Mouse (Mus musculus) kidney, adult 2 months (tissue): ENCODE measurements at regions not wholly inside any gene's neighbourhood (a gene's known extent, or its start where the extent isn't known, plus 50 kb on each side); places are given as distances from the start of the nearest gene placed in this dataset.

Experiments
- DNase-seq: peaks from one replicate; pipeline ENCODE4 v3.0.0; 2021
- H3K27ac ChIP-seq: fragments of 200-500 bp; 2 replicates; pipeline ENCODE4 v1.5.1; 2012; ENCODE audit warnings: low read depth, low read length, control low read depth, inconsistent platforms; ENCODE audit not compliant: insufficient read depth
- H3K27me3 ChIP-seq: fragments of 200-500 bp; replicated peaks from 2 replicates; pipeline ENCODE4 v1.6.1; 2012; ENCODE audit warnings: mild to moderate bottlenecking, moderate library complexity, low read length, inconsistent platforms; ENCODE audit not compliant: control insufficient read depth, insufficient read depth
- H3K36me3 ChIP-seq: fragments of 200-500 bp; 2 replicates; pipeline ENCODE4 v1.6.1; 2012; ENCODE audit warnings: mild to moderate bottlenecking, moderate library complexity, low read length, inconsistent platforms; ENCODE audit not compliant: control insufficient read depth, insufficient read depth
- H3K4me1 ChIP-seq: fragments of 200-500 bp; 2 replicates; pipeline ENCODE4 v1.6.1; 2011; ENCODE audit warnings: low read length; ENCODE audit not compliant: control insufficient read depth, insufficient read depth
- H3K4me3 ChIP-seq: fragments of 200-500 bp; 2 replicates; pipeline ENCODE4 v1.5.1; 2011; ENCODE audit warnings: mild to moderate bottlenecking, low read depth, low read length, control low read depth; ENCODE audit not compliant: insufficient read depth
- CTCF ChIP-seq: fragments of 200-500 bp; conservative IDR thresholded peaks from 2 replicates; pipeline ENCODE4 v1.5.1; 2011; ENCODE audit warnings: low read depth, mild to moderate bottlenecking, control low read depth, low read length, moderate library complexity, mixed read lengths; ENCODE audit not compliant: insufficient read depth, insufficient read length
- POLR2A ChIP-seq: fragments of 200-500 bp; IDR thresholded peaks from one replicate; pipeline ENCODE4 v1.6.1; 2011; ENCODE audit warnings: low read depth, low read length, control low read depth
- WGBS: fragments of 180-500 bp; shearing (Covaris S2); methylation state at CpG from one replicate; pipeline ENCODE4 v1.1.7; 2018; 5-methylcytosine and 5-hydroxymethylcytosine counted together

- no peaks in the 10 kb centered on the region for H3K27me3 ChIP-seq
- no peak for DNase-seq
- H3K4me3 ChIP-seq, result no peak overlapping the region
- 56% methylated on average over 5 of the region's 5 CpGs for WGBS
- TF ChIP-seq CTCF, result no peak
- TF ChIP-seq POLR2A, result no peak
- H3K36me3 ChIP-seq, result no peaks in the 10 kb centered on the region
- no peaks in the 10 kb centered on the region for H3K4me1 ChIP-seq
- no peak overlapping the region for H3K27ac ChIP-seq
Measured at GRCm38 (mm10) chr3:149918201-149918600, 927.8 kb upstream of the Adgrl2 start.

GRCm38 (mm10) chr3:149910721-149911120, 920.4 kb upstream of the Adgrl2 start:
- Histone ChIP-seq H3K4me1 (no peaks in the 10 kb centered on the region), H3K27me3 (no peaks in the 10 kb centered on the region), H3K4me3 (no peak overlapping the region), H3K36me3 (no peaks in the 10 kb centered on the region), H3K27ac (no peak overlapping the region)
- no peak for DNase-seq
- no peak for TF ChIP-seq POLR2A
- no peak for TF ChIP-seq CTCF
- WGBS, result 82% methylated on average over 8 of the region's 8 CpGs

- no peak overlapping the region for H3K27ac ChIP-seq
- no peak for DNase-seq
- no peaks in the 10 kb centered on the region for H3K4me1 ChIP-seq
- no peak overlapping the region for H3K4me3 ChIP-seq
- H3K36me3 ChIP-seq, result no peaks in the 10 kb centered on the region
- H3K27me3 ChIP-seq, result no peaks in the 10 kb centered on the region
- WGBS, result 40% methylated on average over 5 of the region's 5 CpGs
- TF ChIP-seq POLR2A (no peak), CTCF (no peak)
Measured at GRCm38 (mm10) chr3:149901783-149902182, 911.4 kb upstream of the Adgrl2 start.

GRCm38 (mm10) chr3:149876553-149876952, 886.2 kb upstream of the Adgrl2 start:
- WGBS, result 56% methylated on average over 1 of the region's 1 CpGs

GRCm38 (mm10) chr3:149865945-149866344, 875.6 kb upstream of the Adgrl2 start:
- TF ChIP-seq POLR2A, result no peak
- TF ChIP-seq CTCF, result no peak
- Histone ChIP-seq H3K27ac (no peak overlapping the region), H3K27me3 (no peaks in the 10 kb centered on the region), H3K36me3 (no peaks in the 10 kb centered on the region), H3K4me3 (no peak overlapping the region), H3K4me1 (no peaks in the 10 kb centered on the region)
- 72% methylated on average over 2 of the region's 2 CpGs for WGBS
- no peak for DNase-seq

More at GRCm38 (mm10) chr3:149876553-149876952, 886.2 kb upstream of the Adgrl2 start:
- no peaks in the 10 kb centered on the region for H3K27me3 ChIP-seq
- no peak for DNase-seq
- H3K36me3 ChIP-seq, result no peaks in the 10 kb centered on the region
- H3K4me1 ChIP-seq, result no peaks in the 10 kb centered on the region
- H3K27ac ChIP-seq, result no peak overlapping the region
- TF ChIP-seq POLR2A, result no peak
- no peak for TF ChIP-seq CTCF
- no peak overlapping the region for H3K4me3 ChIP-seq

- TF ChIP-seq CTCF, result no peak
- no peak for TF ChIP-seq POLR2A
- H3K27ac ChIP-seq, result no peak overlapping the region
- 79% methylated on average over 7 of the region's 7 CpGs for WGBS
- DNase-seq, result no peak
- no peaks in the 10 kb centered on the region for H3K36me3 ChIP-seq
- no peaks in the 10 kb centered on the region for H3K4me1 ChIP-seq
- no peak overlapping the region for H3K4me3 ChIP-seq
- no peaks in the 10 kb centered on the region for H3K27me3 ChIP-seq
Measured at GRCm38 (mm10) chr3:149846941-149847539, 856.7 kb upstream of the Adgrl2 start.

- H3K27ac ChIP-seq, result no peak overlapping the region
- no peak for DNase-seq
- TF ChIP-seq CTCF, result no peak
- no peak for TF ChIP-seq POLR2A
Measured at GRCm38 (mm10) chr3:149845826-149846486, 855.6 kb upstream of the Adgrl2 start.

More at GRCm38 (mm10) chr3:149845826-149846486, 855.6 kb upstream of the Adgrl2 start:
- H3K27me3 ChIP-seq, result no peaks in the 10 kb centered on the region
- H3K4me1 ChIP-seq, result no peaks in the 10 kb centered on the region
- no peaks in the 10 kb centered on the region for H3K36me3 ChIP-seq
- no peak overlapping the region for H3K4me3 ChIP-seq
- WGBS, result 46% methylated on average over 3 of the region's 3 CpGs
